Mouse (Mus musculus) A20 (cell line): ENCODE measurements at regions not wholly inside any gene's neighbourhood (a gene's known extent, or its start where the extent isn't known, plus 50 kb on each side); places are given as distances from the start of the nearest gene placed in this dataset.
A peak's percentile ranks its signal among the peaks of the same experiment; 100 is the strongest.
"Not testable (repeated sequence)": the region's sequence is repeated elsewhere in the genome, so short reads cannot be mapped to it uniquely, and the experiment has no call there.

Source experiments
- DNase-seq: peaks from one replicate; pipeline ENCODE4 v3.0.0-alpha.2; 2011; ENCODE audit warnings: low read depth, low spot score

GRCm38 (mm10) chr12:29368107-29368819, 159.9 kb upstream of the Myt1l start:
- no peak for DNase-seq

- no peak for DNase-seq
These were observed 159.4 kb upstream of the Myt1l start for GRCm38 (mm10) chr12:29368820-29369175.

- DNase-seq = no peak
These were observed 136.4 kb upstream of the Myt1l start for GRCm38 (mm10) chr12:29391756-29392155.

GRCm38 (mm10) chr12:29394271-29394670, 133.9 kb upstream of the Myt1l start:
- DNase-seq = no peak

DNA sequence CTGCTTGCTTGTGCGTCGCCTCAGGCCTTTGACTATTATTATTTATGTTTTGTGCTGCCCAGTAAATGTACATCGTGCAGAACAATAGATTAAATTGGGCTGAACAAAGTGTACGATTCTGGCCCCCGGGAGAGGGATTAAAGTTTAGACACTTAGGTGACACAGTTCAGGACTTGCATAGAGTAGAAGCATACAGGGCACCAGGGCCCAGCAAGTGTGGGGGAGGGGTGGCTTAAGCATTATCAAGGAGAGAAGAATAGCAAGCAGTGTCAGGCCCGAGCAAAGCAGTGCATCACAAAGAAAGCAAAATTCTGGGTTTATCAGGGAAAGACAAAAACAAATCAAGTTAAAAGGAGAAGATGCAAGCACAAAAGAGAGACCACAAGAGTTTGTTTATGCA, 133.3 kb upstream of the Myt1l start:
- no peak for DNase-seq

GRCm38 (mm10) chr12:29395401-29395982, 132.7 kb upstream of the Myt1l start:
- DNase-seq = no peak

- DNase-seq = peak; percentile 71
These were observed 123.8 kb upstream of the Myt1l start for GRCm38 (mm10) chr12:29404434-29404833.

DNA sequence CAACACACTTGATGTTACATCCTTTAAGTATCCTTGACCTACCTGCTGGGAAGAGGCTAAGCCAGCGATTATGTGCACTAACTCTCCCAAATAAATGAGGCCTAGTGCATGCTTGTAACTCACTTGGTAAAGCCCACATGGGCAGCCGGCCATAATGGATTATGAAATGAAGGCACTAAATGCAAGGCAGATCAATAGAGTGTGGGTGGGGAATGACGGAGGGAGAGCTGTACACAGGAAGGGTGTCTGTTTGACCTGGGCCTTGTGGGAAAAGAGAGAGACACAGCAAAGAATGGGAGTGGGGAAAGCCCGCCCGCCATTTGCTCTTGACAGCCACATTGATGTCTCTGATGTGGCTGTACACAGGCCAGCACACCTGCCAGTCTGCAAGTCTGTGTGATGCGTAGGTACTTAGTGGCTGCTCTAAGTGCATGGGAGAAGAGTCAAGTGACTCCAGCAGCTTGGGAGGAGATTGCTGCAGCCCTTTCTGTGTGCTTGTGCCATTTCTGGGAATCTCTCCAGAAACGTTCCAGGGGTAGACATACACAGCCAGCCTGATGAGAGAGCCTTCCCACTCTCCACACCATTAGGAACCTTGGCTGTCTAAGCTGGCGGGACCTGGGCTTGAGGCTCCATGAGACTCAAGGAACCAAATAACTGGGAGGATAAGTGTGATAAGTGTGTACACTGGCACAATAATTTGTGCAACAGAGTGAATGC, 118.7 kb upstream of the Myt1l start:
- DNase-seq = no peak

DNA sequence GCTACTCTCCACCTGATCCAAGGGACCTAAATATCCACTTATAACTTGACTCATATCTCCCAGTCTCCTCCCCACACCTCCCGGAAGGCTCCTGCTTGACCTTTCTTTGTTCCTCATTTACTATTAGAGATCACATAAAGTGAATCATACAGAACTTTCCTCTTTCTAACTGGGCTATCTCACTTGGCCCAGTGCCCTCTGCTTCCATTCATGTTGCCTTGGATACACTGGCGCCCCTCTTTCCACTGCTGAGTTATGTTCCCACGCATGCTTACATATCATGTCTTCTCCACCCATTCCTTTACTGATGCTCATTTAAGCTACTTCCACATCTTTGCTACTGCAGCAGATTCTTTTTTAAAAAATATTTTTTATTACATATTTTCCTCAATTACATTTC, 94.2 kb upstream of the Myt1l start:
- no peak for DNase-seq

- no peak for DNase-seq
These were observed 88.7 kb upstream of the Myt1l start for GRCm38 (mm10) chr12:29439343-29440019.

DNA sequence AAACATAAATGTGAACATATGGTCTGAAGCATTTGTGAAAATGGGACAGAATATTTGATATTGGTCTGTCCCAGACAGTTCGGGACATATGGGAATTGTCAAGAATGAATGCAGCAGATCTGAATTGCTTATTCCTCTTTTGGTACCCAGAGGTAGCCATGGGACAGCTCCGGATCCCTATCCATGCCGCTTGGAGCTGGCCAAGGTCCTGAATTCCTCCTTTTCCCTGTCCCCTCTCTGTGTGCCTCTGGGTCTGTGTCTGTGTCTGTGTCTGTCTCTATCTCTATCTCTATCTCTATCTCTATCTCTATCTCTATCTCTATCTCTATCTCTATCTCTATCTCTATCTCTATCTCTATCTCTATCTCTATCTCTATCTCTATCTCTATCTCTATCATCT, 63.0 kb upstream of the Myt1l start:
- DNase-seq = not testable (repeated sequence)
